Mouse (Mus musculus) gastrocnemius, postnatal 10 days (tissue): Measurements from ENCODE around the gene Olfr243. TPM values are rescaled to one million over a fixed set of nuclear protein-coding genes. Genes with fewer than 3 reads are reported as not detected.
"Not testable (repeated sequence)": the region's sequence is repeated elsewhere in the genome, so short reads cannot be mapped to it uniquely, and the experiment has no call there.

Source experiments
- DNase-seq: peaks from one replicate; pipeline ENCODE4 v3.0.0; 2021; ENCODE audit warnings: mixed read lengths
- long read RNA-seq, 2 experiments: library from polyadenylated mRNA; stranded (forward); transcript quantifications; one replicate each; pipeline ENCODE4 v2.0.0; 2021
- total RNA-seq, 2 experiments: library from RNA; stranded (reverse); gene quantifications; 2 replicates each; pipeline ENCODE4 v1.2.3; 2021

The Olfr243 gene
- not detected for total RNA-seq
- long read RNA-seq, experiment 1 = 0 reads
- long read RNA-seq, experiment 2 = 0 reads

DNA sequence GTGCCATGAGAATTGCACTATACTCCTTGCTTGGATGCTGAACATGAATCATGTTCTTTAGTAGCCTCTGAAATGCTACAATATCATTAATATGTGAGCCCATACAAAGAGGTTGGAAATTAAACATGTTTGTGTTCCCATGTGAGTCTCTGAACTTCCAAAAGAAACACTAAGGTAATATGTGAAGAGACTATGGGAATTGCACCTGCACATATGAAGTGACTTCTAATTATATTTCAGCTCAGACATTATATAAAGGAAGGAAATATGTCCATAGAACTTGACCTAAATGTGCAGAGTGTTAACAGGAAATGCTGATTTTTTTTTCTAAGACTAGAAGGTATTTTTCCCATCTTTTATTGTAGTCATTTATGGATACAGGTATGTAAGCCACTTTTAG, at the start of gene Olfr243:
TSS of gene Olfr243 (plus strand) at position 301 of the 400 bp plus-strand sequence.
- no peak for DNase-seq

DNA sequence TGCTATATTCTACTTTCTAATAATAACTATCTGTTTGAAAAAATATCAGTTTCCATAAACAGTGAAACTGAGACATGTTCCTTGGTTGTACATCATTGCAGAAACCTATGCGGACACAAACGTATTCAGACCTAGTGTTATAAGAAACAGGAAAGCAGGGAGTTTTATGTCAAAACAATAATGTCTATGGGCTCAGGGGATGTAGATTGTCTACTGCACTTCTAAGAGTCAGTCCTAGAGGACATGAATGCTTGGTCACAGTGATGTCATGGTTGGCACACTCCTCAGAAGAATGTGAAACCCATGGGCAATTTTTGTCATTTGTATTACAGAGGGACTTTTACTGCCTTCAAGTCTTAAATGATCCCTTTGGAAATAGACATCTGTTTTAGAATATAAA, 43.4 kb upstream of the Olfr243 start, which contains the start of gene Olfr624:
TSS of gene Olfr624 (minus strand) at position 101 of the 400 bp plus-strand sequence.
- no peak for DNase-seq

DNA sequence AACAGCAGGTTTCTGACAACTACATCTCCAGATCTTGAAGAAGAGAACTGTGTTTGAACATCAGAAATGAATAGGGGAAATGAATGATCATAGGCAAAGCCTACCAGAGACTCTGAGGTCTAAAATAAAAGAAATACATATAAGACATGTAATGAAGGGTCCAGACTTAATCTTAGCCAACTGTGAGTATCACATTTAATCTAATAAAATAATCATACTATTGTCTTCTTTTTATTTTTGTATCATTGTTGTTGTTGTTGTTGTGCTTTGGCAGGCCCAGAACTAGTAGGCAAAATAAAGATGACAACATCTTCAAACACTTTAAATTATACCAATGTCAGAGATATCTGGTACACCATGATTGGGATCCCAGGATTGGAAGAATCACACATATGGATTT, 32.1 kb upstream of the Olfr243 start, which contains the start of gene Olfr625-ps1:
TSS of gene Olfr625-ps1 (plus strand) at position 301 of the 400 bp plus-strand sequence.
- DNase-seq = no peak

DNA sequence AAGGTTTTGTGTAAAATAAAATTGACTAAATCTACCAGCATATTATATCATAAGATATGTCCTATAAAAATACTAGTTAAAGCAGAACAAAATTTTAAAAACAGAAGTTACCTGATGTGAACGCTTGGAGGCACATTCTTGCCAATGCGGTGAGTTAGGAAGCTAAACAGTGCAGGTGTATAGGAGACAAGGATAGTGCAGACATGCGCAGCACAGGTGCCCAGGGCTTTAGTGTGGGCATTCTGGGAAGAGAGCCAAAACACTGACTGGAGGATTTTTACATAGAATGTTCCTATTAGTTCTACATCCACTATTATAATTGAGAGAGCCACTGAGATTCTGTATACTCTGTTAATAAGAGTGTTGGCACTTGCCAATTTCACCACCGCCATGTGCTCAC, 15.0 kb upstream of the Olfr243 start:
- DNase-seq = no peak

DNA sequence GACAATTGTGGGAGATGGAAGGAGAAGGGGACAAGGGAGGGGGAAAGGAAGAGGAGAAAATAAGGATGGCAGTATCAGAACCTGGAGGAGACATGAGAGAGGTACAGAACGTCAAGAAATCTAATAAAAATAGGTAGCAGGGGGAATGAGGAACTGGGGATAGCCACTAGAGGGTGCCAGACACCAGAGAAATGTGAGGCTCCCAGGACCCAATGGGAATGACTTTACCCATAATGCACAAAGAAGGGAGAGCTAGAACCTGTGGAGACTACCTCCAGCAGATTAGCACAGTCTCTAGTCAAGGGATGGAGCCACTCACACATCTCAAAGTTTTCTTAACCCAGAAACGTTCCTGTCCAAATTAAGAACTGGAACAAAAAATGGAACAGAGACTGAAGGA, 2.4 kb upstream of the Olfr243 start:
- DNase-seq = no peak

DNA sequence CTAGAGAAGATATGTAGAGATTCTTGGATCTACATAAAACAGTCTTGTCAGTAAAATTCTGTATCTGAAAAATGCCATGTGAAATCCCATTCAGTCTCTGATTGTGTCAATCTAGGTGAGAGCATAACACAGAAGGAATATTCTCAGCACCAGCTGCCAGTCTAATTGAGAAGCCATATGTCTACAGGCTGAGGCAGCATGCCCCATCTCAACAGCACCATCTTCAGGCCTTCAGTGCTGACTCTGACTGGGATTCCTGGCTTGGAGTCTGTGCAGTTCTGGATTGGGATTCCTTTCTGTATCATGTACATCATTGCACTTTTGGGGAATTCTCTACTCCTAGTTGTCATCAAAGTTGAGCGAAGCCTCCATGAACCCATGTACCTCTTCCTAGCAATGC, 1.9 kb downstream of the Olfr243 start:
- not testable (repeated sequence) for DNase-seq

DNA sequence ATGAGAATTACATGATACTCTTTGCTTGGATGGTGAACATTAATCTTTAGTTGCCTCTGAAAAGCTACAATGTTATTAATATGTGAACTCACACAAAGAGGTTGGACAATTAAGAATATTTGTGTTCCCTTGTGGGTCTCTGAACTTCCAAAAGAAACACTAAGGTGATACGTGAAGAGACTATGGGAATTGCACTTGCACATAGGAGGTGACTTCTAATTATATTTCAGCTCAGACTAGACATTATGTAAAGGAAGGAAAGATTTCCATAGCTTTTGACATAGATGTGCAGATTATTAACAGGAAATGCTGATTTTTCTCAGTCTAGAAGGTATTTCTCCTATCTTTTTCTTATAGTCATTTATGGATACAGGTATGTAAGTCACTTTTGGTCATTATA, 15.6 kb downstream of the Olfr243 start, which contains the start of gene Olfr628:
TSS of gene Olfr628 (plus strand) at position 301 of the 400 bp plus-strand sequence.
- no peak for DNase-seq

DNA sequence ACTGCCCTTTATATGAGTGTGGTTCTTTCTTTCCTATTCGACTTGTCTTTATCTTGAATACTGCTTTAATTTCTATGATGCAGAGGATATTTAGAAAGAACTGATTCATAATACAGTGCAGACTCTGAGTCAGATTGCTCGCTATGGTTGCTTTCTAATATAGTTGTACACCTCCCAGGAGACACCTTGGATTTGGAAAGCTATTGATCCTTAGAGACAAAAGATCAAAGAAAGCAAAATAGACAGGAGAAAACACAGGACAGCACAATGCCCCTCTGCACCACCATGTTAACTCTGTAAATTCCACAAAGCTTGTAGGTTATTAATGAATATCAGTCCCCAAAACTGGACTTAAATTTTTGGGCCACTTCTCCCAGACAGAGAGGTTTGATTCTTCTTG, 30.4 kb downstream of the Olfr243 start, which contains the start of gene Olfr629:
TSS of gene Olfr629 (minus strand) at position 101 of the 400 bp plus-strand sequence.
- DNase-seq = no peak

DNA sequence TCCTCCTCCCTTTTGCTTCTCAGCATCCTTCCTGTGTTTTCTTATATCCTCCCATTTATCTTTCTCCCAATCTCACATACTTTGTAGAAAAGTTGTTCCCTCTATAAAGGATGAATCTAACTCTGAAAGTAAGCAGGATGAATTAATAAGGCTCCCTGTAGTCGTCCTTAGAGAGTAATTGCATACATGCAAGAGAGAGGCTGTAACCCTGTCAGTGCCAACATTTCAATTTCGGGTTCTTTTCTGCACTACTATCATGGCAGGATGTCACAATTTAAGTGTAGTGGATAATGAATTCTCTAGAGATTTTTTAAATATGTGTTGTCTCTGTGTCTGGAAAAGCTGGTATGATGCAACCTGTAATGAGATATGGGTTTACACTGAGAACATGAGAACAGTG, 42.8 kb downstream of the Olfr243 start, which contains the start of gene Olfr630:
TSS of gene Olfr630 (minus strand) at position 101 of the 400 bp plus-strand sequence.
- DNase-seq = no peak

DNA sequence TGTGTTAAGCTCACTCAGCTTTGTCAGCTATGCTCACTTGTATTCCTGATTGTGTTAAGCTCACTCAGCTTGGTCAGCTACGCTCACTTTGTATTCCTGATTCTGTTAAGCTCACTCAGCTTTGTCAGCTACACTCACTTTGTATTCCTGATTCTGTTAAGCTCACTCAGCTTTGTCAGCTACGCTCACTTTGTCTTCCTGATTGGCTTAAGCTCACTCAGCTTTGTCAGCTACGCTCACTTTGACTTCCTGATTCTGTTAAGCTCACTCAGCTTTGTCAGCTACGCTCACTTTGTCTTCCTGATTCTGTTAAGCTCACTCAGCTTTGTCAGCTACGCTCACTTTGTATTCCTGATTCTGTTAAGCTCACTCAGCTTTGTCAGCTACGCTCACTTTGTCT, 47.7 kb downstream of the Olfr243 start:
- DNase-seq = not testable (repeated sequence)

DNA sequence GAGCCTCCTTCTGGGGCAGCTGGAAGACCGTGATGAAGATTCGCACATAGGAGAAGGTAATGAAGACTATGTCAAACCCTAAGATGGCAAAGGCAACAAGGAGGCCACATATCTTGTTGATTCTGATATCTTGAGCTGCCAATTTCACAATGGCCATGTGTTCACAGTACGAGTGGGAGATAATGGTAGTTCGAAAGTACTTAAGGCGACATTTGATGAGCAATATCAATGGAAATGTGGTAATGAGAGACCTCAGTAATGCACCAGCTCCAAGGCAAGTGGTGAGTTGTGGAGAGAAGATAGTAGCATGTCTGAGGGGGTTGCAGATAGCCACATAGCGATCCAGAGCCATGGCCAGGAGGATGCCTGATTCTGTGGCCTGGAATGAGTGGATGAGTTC, 53.2 kb downstream of the Olfr243 start:
- DNase-seq = not testable (repeated sequence)

Other genes starting within 250 kb of the Olfr243 start
- not detected for gene Olfr608, start 244.8 kb upstream of the Olfr243 start, total RNA-seq
- not detected for gene Olfr609, start 216.6 kb upstream of the Olfr243 start, total RNA-seq
- gene Olfr610, start 202.5 kb upstream of the Olfr243 start, total RNA-seq = not detected
- gene Olfr611, start 193.8 kb upstream of the Olfr243 start, total RNA-seq = not detected
- gene Olfr612, start 172.0 kb upstream of the Olfr243 start, total RNA-seq = not detected
- gene Olfr613, start 166.6 kb upstream of the Olfr243 start, total RNA-seq = not detected
- not detected for gene Olfr615, start 158.6 kb upstream of the Olfr243 start, total RNA-seq
- not detected for gene Olfr616, start 145.5 kb upstream of the Olfr243 start, total RNA-seq
- gene Olfr617, start 141.6 kb upstream of the Olfr243 start, total RNA-seq = not detected
- gene Olfr618, start 124.6 kb upstream of the Olfr243 start, total RNA-seq = not detected
- not detected for gene Olfr619, start 114.1 kb upstream of the Olfr243 start, total RNA-seq
- gene Olfr620, start 102.1 kb upstream of the Olfr243 start, total RNA-seq = not detected
- not detected for gene Olfr622, start 72.0 kb upstream of the Olfr243 start, total RNA-seq
- not detected for gene Olfr623, start 51.0 kb upstream of the Olfr243 start, total RNA-seq
- not detected for gene Olfr624, start 43.5 kb upstream of the Olfr243 start, total RNA-seq
- gene Olfr625-ps1, start 32.0 kb upstream of the Olfr243 start, total RNA-seq = not detected
- gene Olfr628, start 15.7 kb downstream of the Olfr243 start, total RNA-seq = not detected
- gene Olfr629, start 30.3 kb downstream of the Olfr243 start, total RNA-seq = not detected
- not detected for gene Olfr630, start 42.7 kb downstream of the Olfr243 start, total RNA-seq
- not detected for gene Olfr69, start 56.9 kb downstream of the Olfr243 start, total RNA-seq
- gene Olfr68, start 65.0 kb downstream of the Olfr243 start, total RNA-seq = not detected
- gene Olfr67, start 77.2 kb downstream of the Olfr243 start, total RNA-seq = not detected
- 100 to 1,000 TPM; 105 to 167 TPM for gene Hbb-bt, start 99.3 kb downstream of the Olfr243 start, total RNA-seq
- 1,000 to 10,000 TPM in 1 of 2 experiments, 100 to 1,000 TPM in 1; 926 to 1,441 TPM for gene Hbb-bs, start 113.4 kb downstream of the Olfr243 start, total RNA-seq
- gene Hbb-bh2, start 125.8 kb downstream of the Olfr243 start, total RNA-seq = not detected
- not detected for gene Hbb-bh1, start 128.5 kb downstream of the Olfr243 start, total RNA-seq
- gene Hbb-y, start 138.5 kb downstream of the Olfr243 start, total RNA-seq = not detected
- not detected for gene Olfr66, start 171.6 kb downstream of the Olfr243 start, total RNA-seq
- not detected for gene Olfr64, start 179.8 kb downstream of the Olfr243 start, total RNA-seq
- gene Olfr65, start 188.8 kb downstream of the Olfr243 start, total RNA-seq = not detected
- gene Olfr631, start 214.2 kb downstream of the Olfr243 start, total RNA-seq = not detected
- not detected for gene Olfr632, start 219.7 kb downstream of the Olfr243 start, total RNA-seq
- not detected for gene Olfr633, start 229.8 kb downstream of the Olfr243 start, total RNA-seq